Mouse (Mus musculus) CH12.LX (cell line): ENCODE results near the gene Rhot1.

Source experiments
- CTCF ChIP-seq, 2 experiments: IDR thresholded peaks in 1 of 2; conservative IDR thresholded peaks in 1 of 2; 2 replicates each; pipeline ENCODE4 v1.5.1; 2011 to 2012; ENCODE audit warnings: low read depth in 2 of 2, low read length in 2 of 2, improper control_type of control experiment in 1 of 2, inconsistent platforms in 1 of 2, mild to moderate bottlenecking in 1 of 2, moderate library complexity in 1 of 2
- EP300 ChIP-seq: IDR thresholded peaks from 2 replicates; pipeline ENCODE4 v1.6.1; 2011; ENCODE audit warnings: low read length, improper control_type of control experiment
- KAT2A ChIP-seq: IDR thresholded peaks from 2 replicates; pipeline ENCODE4 v1.6.1; 2012; ENCODE audit warnings: low read length, improper control_type of control experiment, inconsistent platforms; ENCODE audit not compliant: insufficient replicate concordance
- MAX ChIP-seq: IDR thresholded peaks from 2 replicates; pipeline ENCODE4 v1.6.1; 2011; ENCODE audit warnings: low read length, improper control_type of control experiment
- MAZ ChIP-seq: IDR thresholded peaks from 2 replicates; pipeline ENCODE4 v1.6.1; 2012; ENCODE audit warnings: low read depth, mild to moderate bottlenecking, inconsistent platforms, low read length, improper control_type of control experiment, moderate library complexity
- POLR2A ChIP-seq: IDR thresholded peaks from 2 replicates; pipeline ENCODE4 v1.6.1; 2011; ENCODE audit warnings: low read depth, mild to moderate bottlenecking, improper control_type of control experiment, low read length
- RCOR1 ChIP-seq: conservative IDR thresholded peaks from 2 replicates; pipeline ENCODE4 v1.6.1; 2012; ENCODE audit warnings: low read depth, mild to moderate bottlenecking, inconsistent platforms, low read length, improper control_type of control experiment
- USF1 ChIP-seq: IDR thresholded peaks from 2 replicates; pipeline ENCODE4 v1.6.1; 2014; ENCODE audit warnings: low read depth, mild to moderate bottlenecking, inconsistent platforms, low read length, improper control_type of control experiment
- USF2 ChIP-seq: conservative IDR thresholded peaks from 2 replicates; pipeline ENCODE4 v1.6.1; 2011; ENCODE audit warnings: low read depth, low read length, improper control_type of control experiment
- ZC3H11A ChIP-seq: IDR thresholded peaks from 2 replicates; pipeline ENCODE4 v1.6.1; 2012; ENCODE audit warnings: low read depth, mild to moderate bottlenecking, inconsistent platforms, low read length, improper control_type of control experiment

DNA sequence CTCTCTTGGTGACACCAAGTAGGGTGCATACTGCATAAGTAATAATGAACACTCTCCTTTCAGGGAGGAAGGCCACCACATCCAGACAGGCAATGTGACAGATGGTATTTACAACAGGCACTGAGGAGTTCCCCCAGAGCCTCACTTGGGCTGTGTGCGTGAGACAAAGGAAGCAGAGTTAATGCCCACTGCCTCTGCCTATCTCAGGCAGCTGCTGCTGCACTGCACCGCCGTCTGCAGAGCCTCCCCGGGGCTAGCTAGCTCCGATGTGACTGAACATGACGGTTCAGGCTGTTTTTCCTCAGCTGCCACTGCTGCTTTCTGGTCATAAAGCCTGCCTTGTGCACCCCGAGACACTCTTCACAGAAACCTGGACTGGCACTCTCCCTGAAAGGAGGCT, 83.6 kb downstream of the Rhot1 start:
- TF ChIP-seq USF2 (no peak), EP300 (no peak), KAT2A (no peak), CTCF (conservative IDR thresholded peaks at IDR 0.05 in 1 of 2, IDR thresholded peaks at IDR 0.05 in 1 of 2; ENCODE audit: low read depth in 2 of 2, low read length in 2 of 2) (no peak), USF1 (no peak), MAZ (no peak), RCOR1 (no peak), POLR2A (no peak), ZC3H11A (no peak), MAX (no peak)
